Mouse (Mus musculus) CH12.LX (cell line): ENCODE measurements around the gene Nebl. TPM values are rescaled to one million over a fixed set of nuclear protein-coding genes. Genes with fewer than 3 reads are reported as not detected.

Experiments used
- DNase-seq: peaks from one replicate; pipeline ENCODE4 v3.0.0-alpha.2; 2013; ENCODE audit errors: extremely low read depth
- H3K27ac ChIP-seq: 2 replicates; pipeline ENCODE4 v1.5.1; 2012; ENCODE audit warnings: low read depth, mild to moderate bottlenecking, control low read depth, moderate library complexity; ENCODE audit not compliant: insufficient read depth
- H3K27me3 ChIP-seq: replicated peaks from 2 replicates; pipeline ENCODE3; 2012; ENCODE audit warnings: inconsistent platforms
- H3K36me3 ChIP-seq, 2 experiments: replicated peaks in 1 of 2; 2 replicates each; pipeline versions ENCODE3 to v1.6.1; 2012; ENCODE audit warnings: inconsistent platforms in 1 of 2, low read length in 1 of 2, mild to moderate bottlenecking in 1 of 2, mixed read lengths in 1 of 2, moderate library complexity in 1 of 2; ENCODE audit not compliant: control insufficient read depth in 1 of 2, insufficient read depth in 1 of 2
- H3K4me1 ChIP-seq, 2 experiments: 2 replicates each; pipeline ENCODE4 v1.6.1; 2012; ENCODE audit warnings: inconsistent platforms in 1 of 2, moderate library complexity in 1 of 2; ENCODE audit not compliant: insufficient read depth in 2 of 2, control insufficient read depth in 1 of 2
- H3K4me2 ChIP-seq: 2 replicates; pipeline ENCODE4 v1.6.1; 2012; ENCODE audit warnings: low read depth, mild to moderate bottlenecking, control low read depth; ENCODE audit not compliant: poor library complexity, insufficient read depth, severe bottlenecking
- H3K4me3 ChIP-seq, 3 experiments: fragments of 150-350 bp in 1 of 3; sonication (generic) in 1 of 3; replicated peaks in 1 of 3; 2 replicates each; pipeline versions ENCODE3 to v1.5.1; 2011 to 2012; ENCODE audit warnings: low read depth in 2 of 3, low read length in 2 of 3, mild to moderate bottlenecking in 2 of 3, moderate library complexity in 2 of 3, control low read depth in 1 of 3, improper control_type of control experiment in 1 of 3, inconsistent platforms in 1 of 3, mixed read lengths in 1 of 3; ENCODE audit not compliant: poor library complexity in 1 of 3
- H3K79me2 ChIP-seq: replicated peaks from 2 replicates; pipeline ENCODE4 v1.6.1; 2012; ENCODE audit warnings: mild to moderate bottlenecking, moderate library complexity; ENCODE audit not compliant: control insufficient read depth, poor library complexity, insufficient read depth, severe bottlenecking; ENCODE audit errors: extremely low read depth
- H3K9ac ChIP-seq: 2 replicates; pipeline ENCODE4 v1.6.1; 2012; ENCODE audit warnings: low read depth, mild to moderate bottlenecking, control low read depth, moderate library complexity; ENCODE audit not compliant: insufficient read depth
- H3K9me3 ChIP-seq: replicated peaks from 2 replicates; pipeline ENCODE3; 2012; ENCODE audit warnings: low read length, inconsistent platforms, mixed read lengths
- CHD2 ChIP-seq: IDR thresholded peaks from 2 replicates; pipeline ENCODE4 v1.6.1; 2011; ENCODE audit warnings: low read length, improper control_type of control experiment
- ELF1 ChIP-seq: IDR thresholded peaks from 2 replicates; pipeline ENCODE4 v1.6.1; 2014; ENCODE audit warnings: low read depth, mild to moderate bottlenecking, inconsistent platforms, low read length, improper control_type of control experiment
- EP300 ChIP-seq: IDR thresholded peaks from 2 replicates; pipeline ENCODE4 v1.6.1; 2011; ENCODE audit warnings: low read length, improper control_type of control experiment
- ETS1 ChIP-seq: conservative IDR thresholded peaks from 2 replicates; pipeline ENCODE4 v1.6.1; 2012; ENCODE audit warnings: low read depth, mild to moderate bottlenecking, inconsistent platforms, low read length, improper control_type of control experiment, moderate library complexity
- HCFC1 ChIP-seq: IDR thresholded peaks from 2 replicates; pipeline ENCODE4 v1.6.1; 2012; ENCODE audit warnings: low read depth, mild to moderate bottlenecking, inconsistent platforms, low read length, improper control_type of control experiment
- JUN ChIP-seq: IDR thresholded peaks from 2 replicates; pipeline ENCODE4 v1.6.1; 2011; ENCODE audit warnings: low read depth, mild to moderate bottlenecking, low read length, improper control_type of control experiment, moderate library complexity; ENCODE audit not compliant: insufficient read depth
- KAT2A ChIP-seq: IDR thresholded peaks from 2 replicates; pipeline ENCODE4 v1.6.1; 2012; ENCODE audit warnings: low read length, improper control_type of control experiment, inconsistent platforms; ENCODE audit not compliant: insufficient replicate concordance
- MAFK ChIP-seq: IDR thresholded peaks from 2 replicates; pipeline ENCODE4 v1.6.1; 2011; ENCODE audit warnings: low read length, improper control_type of control experiment; ENCODE audit not compliant: insufficient replicate concordance
- MAZ ChIP-seq: IDR thresholded peaks from 2 replicates; pipeline ENCODE4 v1.6.1; 2012; ENCODE audit warnings: low read depth, mild to moderate bottlenecking, inconsistent platforms, low read length, improper control_type of control experiment, moderate library complexity
- MEF2A ChIP-seq: IDR thresholded peaks from 2 replicates; pipeline ENCODE4 v1.6.1; 2014; ENCODE audit warnings: low read depth, mild to moderate bottlenecking, inconsistent platforms, low read length, improper control_type of control experiment, borderline replicate concordance
- MXI1 ChIP-seq: IDR thresholded peaks from 2 replicates; pipeline ENCODE4 v1.6.1; 2011; ENCODE audit warnings: mild to moderate bottlenecking, low read depth, low read length, improper control_type of control experiment
- PAX5 ChIP-seq: IDR thresholded peaks from 2 replicates; pipeline ENCODE4 v1.6.1; 2012; ENCODE audit warnings: low read length, inconsistent platforms, mixed read lengths
- POLR2A ChIP-seq: IDR thresholded peaks from 2 replicates; pipeline ENCODE4 v1.6.1; 2011; ENCODE audit warnings: low read depth, mild to moderate bottlenecking, improper control_type of control experiment, low read length
- POLR2AphosphoS2 ChIP-seq: IDR thresholded peaks from 2 replicates; pipeline ENCODE4 v1.6.1; 2011; ENCODE audit warnings: low read depth, low read length, improper control_type of control experiment
- TBP ChIP-seq: conservative IDR thresholded peaks from 2 replicates; pipeline ENCODE4 v1.6.1; 2011; ENCODE audit warnings: low read depth, low read length, improper control_type of control experiment
- TCF12 ChIP-seq: IDR thresholded peaks from 2 replicates; pipeline ENCODE4 v1.6.1; 2014; ENCODE audit warnings: low read depth, mild to moderate bottlenecking, inconsistent platforms, low read length, improper control_type of control experiment
- USF1 ChIP-seq: IDR thresholded peaks from 2 replicates; pipeline ENCODE4 v1.6.1; 2014; ENCODE audit warnings: low read depth, mild to moderate bottlenecking, inconsistent platforms, low read length, improper control_type of control experiment
- ZMIZ1 ChIP-seq: IDR thresholded peaks from 2 replicates; pipeline ENCODE4 v1.6.1; 2012; ENCODE audit warnings: low read depth, mild to moderate bottlenecking, inconsistent platforms, low read length, improper control_type of control experiment
- dilution Hi-C: fragments of 300-500 bp; cut with MboI; formaldehyde crosslinking; loops from 2 replicates; pipeline ENCODE4 v1.14.3; 2020; ENCODE audit warnings: low sequenced_read_pairs; ENCODE audit not compliant: extremely low pct_unique_long_range_greater_than_20kb, extremely low pct_ligation_motif_present
- in situ Hi-C: fragments of 300-500 bp; cut with MboI; formaldehyde crosslinking; loops from 3 replicates; pipeline ENCODE4 v1.14.3; 2019; ENCODE audit warnings: low sequenced_read_pairs, low pct_ligation_motif_present, low pct_unique_long_range_greater_than_20kb, mixed read lengths
- polyA plus RNA-seq: library from polyadenylated mRNA; unstranded; fragments of >175 nt; gene quantifications from 2 replicates; pipeline ENCODE4 v1.2.1, GENCODE M21; 2012; ENCODE audit warnings: low read depth; ENCODE audit not compliant: insufficient read length
- total RNA-seq, 2 experiments: library from RNA; depleted of rRNA; stranded (reverse); fragments of 300-350 nt in 1 of 2; fragments of >200 nt in 1 of 2; gene quantifications; 2 replicates each; pipeline ENCODE4 v1.2.3; 2012 to 2014

Nebl gene
- total and polyA plus RNA-seq, 3 experiments: 12.6 to 113 (median 46.4) TPM

DNA sequence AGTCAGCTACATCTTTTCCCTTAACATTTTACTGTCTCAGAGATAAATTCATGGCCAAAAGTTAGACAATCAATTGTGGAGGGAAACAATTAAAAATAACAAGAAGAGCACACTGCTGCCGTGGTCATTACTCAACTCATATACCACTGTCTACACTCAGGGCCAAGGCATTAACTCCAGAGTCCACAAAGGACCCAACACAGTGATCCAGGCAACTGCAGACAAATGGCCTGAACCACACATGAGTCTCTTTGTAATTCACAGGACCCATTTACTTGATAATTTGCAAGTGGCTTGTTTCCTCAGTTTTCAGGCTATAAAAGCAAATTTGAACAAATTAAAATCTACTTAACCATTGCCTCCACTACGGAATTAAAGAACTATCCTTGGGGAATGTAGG is 130.6 kb downstream of the Nebl start:
- Histone ChIP-seq H3K4me3 (no peak overlapping the region), H3K36me3 (no peaks in the 10 kb centered on the region), H3K4me2 (no peak overlapping the region), H3K4me1 (peaks cover 0 to 7% of the 10 kb centered on the region in 2 experiments; a peak in 2 of 4 replicates), H3K9me3 (no peaks in the 10 kb centered on the region), H3K9ac (no peak overlapping the region), H3K27me3 (no peaks in the 10 kb centered on the region), H3K79me2 (no peaks in the 10 kb centered on the region), H3K27ac (no peak overlapping the region)
- no peak for DNase-seq
- TF ChIP-seq PAX5 (no peak), MXI1 (no peak), POLR2A (no peak), ELF1 (no peak), TBP (no peak), KAT2A (no peak), MEF2A (no peak), ZMIZ1 (no peak), USF1 (no peak), TCF12 (no peak)
- in situ Hi-C loops: no loop called here
- dilution Hi-C loops: no loop called here

GRCm38 (mm10) chr2:17599860-17600259 is 131.4 kb downstream of the Nebl start:
- H3K4me3 ChIP-seq: no peak overlapping the region
- H3K9me3 ChIP-seq: no peaks in the 10 kb centered on the region
- H3K36me3 ChIP-seq: no peaks in the 10 kb centered on the region
- no peaks in the 10 kb centered on the region for H3K79me2 ChIP-seq
- in situ Hi-C loops (no loop called here), dilution Hi-C loops (no loop called here)
- no peak overlapping the region for H3K27ac ChIP-seq
- DNase-seq: no peak
- H3K9ac ChIP-seq: no peak overlapping the region
- TF ChIP-seq HCFC1: no peak
- no peak for TF ChIP-seq MAFK
- TF ChIP-seq KAT2A: no peak
- no peak for TF ChIP-seq JUN
- no peak for TF ChIP-seq ETS1
- TF ChIP-seq EP300: no peak
- no peak for TF ChIP-seq POLR2AphosphoS2
- TF ChIP-seq MAZ: no peak
- TF ChIP-seq CHD2: no peak
- H3K4me1 ChIP-seq: peaks cover 0 to 7% of the 10 kb centered on the region in 2 experiments; a peak in 2 of 4 replicates
- H3K4me2 ChIP-seq: no peak overlapping the region
- no peaks in the 10 kb centered on the region for H3K27me3 ChIP-seq
